Mouse (Mus musculus): ENCODE measurements at regions not wholly inside any gene's neighbourhood (a gene's known extent, or its start where the extent isn't known, plus 50 kb on each side); places are given as distances from the start of the nearest gene placed in this dataset.
A peak's percentile ranks its signal among the peaks of the same experiment; 100 is the strongest.
"Not testable (repeated sequence)": the region's sequence is repeated elsewhere in the genome, so short reads cannot be mapped to it uniquely, and the experiment has no call there.

DNA sequence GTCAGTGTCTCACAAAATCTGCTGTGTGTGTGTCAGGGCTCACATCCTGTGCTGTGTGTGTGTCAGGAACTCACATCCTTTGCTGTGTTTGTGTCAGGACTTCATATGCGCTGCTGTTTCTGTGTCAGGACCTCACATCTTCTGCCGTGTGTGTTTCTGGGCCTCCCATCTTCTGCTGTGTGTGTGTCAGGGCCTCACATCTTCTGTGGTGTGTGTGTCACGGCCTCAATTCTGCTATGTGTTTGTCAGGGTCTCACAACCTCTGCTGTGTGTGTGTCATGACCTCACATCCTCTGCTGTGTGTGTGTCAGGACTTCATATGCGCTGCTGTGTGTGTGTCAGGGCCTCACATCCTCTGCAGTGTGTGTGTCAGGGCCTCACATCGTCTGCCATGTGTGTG, 137.5 kb downstream of the Asmt start:
- not testable (repeated sequence) for ATAC-seq (replicated peaks; ENCODE audit: low FRiP score, poor library complexity, severe bottlenecking)

DNA sequence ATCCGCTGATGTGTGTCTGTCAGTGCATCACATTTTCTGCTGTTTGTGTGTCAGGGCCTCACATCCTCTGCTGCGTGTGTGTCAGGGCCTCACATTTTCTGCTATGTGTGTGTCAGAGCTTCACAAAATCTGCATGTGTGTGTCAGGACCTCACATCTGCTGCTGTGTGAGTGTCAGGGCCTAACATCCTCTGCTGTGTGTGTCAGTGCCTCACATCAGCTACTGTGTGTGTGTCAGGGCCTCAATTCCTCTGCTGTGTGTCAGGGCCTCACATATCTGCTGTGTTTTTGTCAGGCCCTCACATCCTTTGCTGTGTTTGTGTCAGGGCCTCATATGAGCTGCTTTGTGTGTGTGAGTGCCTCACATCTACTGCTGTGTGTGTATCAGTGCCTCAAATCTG, 142.9 kb downstream of the Asmt start:
- ATAC-seq (replicated peaks; ENCODE audit: low FRiP score, poor library complexity, severe bottlenecking): no peak

- ATAC-seq (replicated peaks; ENCODE audit: low FRiP score, poor library complexity, severe bottlenecking): not testable (repeated sequence)
These were observed 168.7 kb downstream of the Asmt start for GRCm38 (mm10) chrX:170841108-170841507.

- ATAC-seq (replicated peaks; ENCODE audit: low FRiP score, poor library complexity, severe bottlenecking): not testable (repeated sequence)
These were observed 169.1 kb downstream of the Asmt start for GRCm38 (mm10) chrX:170841551-170841950.

DNA sequence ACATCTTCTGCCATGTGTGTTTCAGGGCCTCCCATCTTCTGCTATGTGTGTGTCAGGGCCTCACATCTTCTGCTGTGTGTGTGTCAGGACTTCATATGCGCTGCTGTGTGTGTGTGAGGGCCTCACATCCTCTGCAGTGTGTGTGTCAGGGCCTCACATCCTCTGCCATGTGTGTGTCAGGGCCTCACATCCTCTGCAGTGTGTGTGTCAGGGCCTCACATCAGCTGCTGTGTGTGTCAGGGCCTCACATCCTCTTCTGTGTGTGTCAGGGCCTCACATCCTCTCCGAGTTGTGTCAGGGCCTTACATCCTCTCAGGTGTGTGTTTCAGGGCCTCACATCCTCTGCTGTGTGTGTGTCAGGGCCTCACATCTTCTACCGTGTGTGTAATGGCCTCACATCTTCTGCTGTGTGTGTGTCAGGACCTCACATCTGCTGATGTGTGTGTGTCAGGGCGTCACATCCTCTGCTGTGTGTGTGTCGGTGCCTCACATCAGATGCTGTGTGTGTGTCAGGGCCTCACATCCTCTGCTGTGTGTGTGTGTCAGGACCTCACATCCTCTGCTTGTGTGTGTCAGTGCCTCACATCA, 170.5 kb downstream of the Asmt start:
- not testable (repeated sequence) for ATAC-seq (replicated peaks; ENCODE audit: low FRiP score, poor library complexity, severe bottlenecking)

DNA sequence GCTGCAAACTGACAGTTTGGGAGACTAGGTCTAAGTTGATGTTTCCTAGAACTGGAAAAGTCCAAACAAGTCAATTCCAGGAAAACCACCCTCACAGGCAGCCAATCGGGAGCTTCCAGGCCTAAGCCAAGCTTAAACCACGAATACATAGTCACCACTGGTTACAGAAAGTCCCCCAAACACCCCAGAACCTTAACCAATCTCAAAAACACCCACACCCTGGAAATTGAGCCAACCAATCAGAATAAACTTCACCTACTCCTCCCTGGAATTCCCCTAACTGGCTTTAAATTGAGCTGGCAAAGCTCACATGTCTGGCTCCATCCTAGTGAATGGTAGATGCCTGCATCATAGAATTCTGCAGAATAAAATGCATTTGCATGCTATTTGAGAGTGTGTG, 204.2 kb downstream of the Asmt start:
- ATAC-seq (replicated peaks; ENCODE audit: low FRiP score, poor library complexity, severe bottlenecking): not testable (repeated sequence)

- ATAC-seq (replicated peaks; ENCODE audit: low FRiP score, poor library complexity, severe bottlenecking): 0 out of 2 replicates have a peak, but pooled peaks have one; percentile 52
These were observed 208.4 kb downstream of the Asmt start for GRCm38 (mm10) chrX:170880864-170881263.

Data from erythroid progenitor cell, adult 5-6 weeks (primary cell).